Mouse (Mus musculus): ENCODE measurements around the gene Arel1. TPM values are rescaled to one million over a fixed set of nuclear protein-coding genes. Genes with fewer than 3 reads are reported as not detected.

Gene Arel1
- polyA plus RNA-seq, 1 experiment from 2014 or later, result 16.0 TPM

GRCm38 (mm10) chr12:84944150-84944812 is 26.4 kb downstream of the Arel1 start:
- H3K4me3 ChIP-seq, result no peak overlapping the region
- 84% methylated on average over 4 of the region's 4 CpGs for WGBS
- no peak overlapping the region for H3K27ac ChIP-seq (replicated peaks)
- no peaks in the 10 kb centered on the region for H3K9me3 ChIP-seq (replicated peaks)
- no peak for DNase-seq (ENCODE audit: low spot score)
- peaks cover 84% of the 10 kb centered on the region for H3K36me3 ChIP-seq
- no peaks in the 10 kb centered on the region for H3K4me1 ChIP-seq
- H3K27me3 ChIP-seq (ENCODE audit: low read depth, poor library complexity, severe bottlenecking), result no peaks in the 10 kb centered on the region

DNA sequence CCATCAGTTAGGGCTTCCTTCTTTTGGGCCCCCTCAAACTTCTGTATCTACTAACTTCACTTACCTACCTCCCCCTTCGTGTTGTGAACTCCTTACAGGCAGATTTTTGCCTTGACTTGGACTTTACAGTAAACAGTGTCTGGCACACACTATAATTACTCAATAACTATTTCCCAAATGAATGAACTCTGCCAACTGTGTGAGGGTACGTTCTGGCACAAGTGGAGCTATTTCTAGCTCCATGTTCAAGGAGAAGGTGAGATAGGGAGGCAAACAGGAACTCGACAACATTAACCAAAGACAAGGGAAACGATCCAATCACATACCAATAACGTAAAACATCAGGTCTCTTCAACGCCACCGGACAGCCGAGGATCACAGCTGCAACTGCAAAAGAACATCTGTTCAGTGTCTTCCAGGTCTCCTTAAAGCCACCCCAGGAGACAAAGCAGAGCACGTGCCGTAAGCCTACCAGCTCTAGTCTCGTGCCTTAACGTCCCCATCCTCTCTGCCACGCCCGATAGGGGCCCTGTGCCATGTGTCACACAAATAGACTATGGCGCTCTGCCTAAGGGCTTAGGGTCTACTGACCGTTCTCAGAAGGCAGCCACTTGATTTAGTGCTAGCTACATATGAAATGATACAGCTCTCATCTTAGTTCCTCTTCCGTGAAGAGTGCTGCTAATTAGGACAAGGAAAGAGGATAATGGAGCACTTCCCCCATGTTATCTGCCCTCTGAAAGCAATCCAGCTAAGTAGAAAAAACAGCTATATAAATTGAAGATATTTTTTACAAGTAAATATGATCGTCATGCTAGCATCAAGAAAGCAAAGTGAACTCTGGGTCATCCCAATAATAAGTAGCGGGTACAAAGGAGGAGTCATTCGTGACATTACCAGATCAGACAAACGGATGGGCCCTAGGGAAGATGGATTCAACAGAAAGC is 27.4 kb downstream of the Arel1 start:
- DNase-seq (ENCODE audit: low spot score), result no peak
- Histone ChIP-seq H3K9me3 (replicated peaks) (no peaks in the 10 kb centered on the region), H3K4me3 (no peak overlapping the region), H3K4me1 (no peaks in the 10 kb centered on the region), H3K27ac (replicated peaks) (no peak overlapping the region), H3K36me3 (peaks cover 87% of the 10 kb centered on the region), H3K27me3 (ENCODE audit: low read depth, poor library complexity, severe bottlenecking) (no peaks in the 10 kb centered on the region)
- 94% methylated on average over 21 of the region's 21 CpGs for WGBS

DNA sequence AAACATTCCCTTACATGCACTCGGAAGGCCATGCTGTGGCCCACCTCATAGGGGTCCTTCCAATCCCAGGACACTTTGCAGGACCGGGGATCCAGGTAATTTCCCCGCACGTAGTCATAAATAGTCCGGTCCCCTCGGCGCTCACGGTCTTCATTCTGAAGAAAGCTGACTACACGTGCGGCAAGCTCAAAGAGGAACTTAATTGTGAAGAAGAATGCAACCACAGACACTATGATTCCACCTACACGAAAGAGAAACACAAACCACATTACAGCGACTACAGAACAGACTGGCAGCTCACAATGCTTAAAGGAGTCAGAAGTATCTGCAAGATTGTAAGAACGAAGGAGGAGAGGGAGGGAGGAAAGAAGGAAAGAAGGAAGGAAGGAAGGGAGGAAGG is 29.0 kb downstream of the Arel1 start:
- Histone ChIP-seq H3K4me1 (no peaks in the 10 kb centered on the region), H3K36me3 (peaks cover 73% of the 10 kb centered on the region), H3K4me3 (no peak overlapping the region), H3K27me3 (ENCODE audit: low read depth, poor library complexity, severe bottlenecking) (no peaks in the 10 kb centered on the region), H3K9me3 (replicated peaks) (no peaks in the 10 kb centered on the region), H3K27ac (replicated peaks) (no peak overlapping the region)
- DNase-seq (ENCODE audit: low spot score), result no peak
- WGBS, result 94% methylated on average over 13 of the region's 13 CpGs

DNA sequence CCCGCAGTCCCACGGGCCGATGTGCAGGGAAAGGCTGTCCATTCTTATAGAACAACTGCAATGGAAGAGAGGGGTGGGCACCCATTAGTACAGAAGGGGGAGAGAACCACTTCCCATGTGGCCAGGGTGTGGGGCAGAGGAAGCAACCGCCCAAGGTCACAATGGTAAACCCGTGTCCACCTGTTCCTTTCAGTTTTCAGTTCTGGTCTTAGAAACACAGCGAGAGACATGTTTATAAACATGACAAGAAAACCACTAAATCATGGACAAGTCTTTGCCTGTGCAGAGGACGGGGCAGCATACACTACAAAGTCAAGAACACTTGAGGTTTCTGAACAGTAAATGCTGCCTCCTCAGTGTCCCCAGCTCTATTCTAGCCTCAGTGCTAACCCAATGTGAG is 30.4 kb downstream of the Arel1 start:
- H3K4me1 ChIP-seq, result no peaks in the 10 kb centered on the region
- peaks cover 68% of the 10 kb centered on the region for H3K36me3 ChIP-seq
- no peak overlapping the region for H3K27ac ChIP-seq (replicated peaks)

DNA sequence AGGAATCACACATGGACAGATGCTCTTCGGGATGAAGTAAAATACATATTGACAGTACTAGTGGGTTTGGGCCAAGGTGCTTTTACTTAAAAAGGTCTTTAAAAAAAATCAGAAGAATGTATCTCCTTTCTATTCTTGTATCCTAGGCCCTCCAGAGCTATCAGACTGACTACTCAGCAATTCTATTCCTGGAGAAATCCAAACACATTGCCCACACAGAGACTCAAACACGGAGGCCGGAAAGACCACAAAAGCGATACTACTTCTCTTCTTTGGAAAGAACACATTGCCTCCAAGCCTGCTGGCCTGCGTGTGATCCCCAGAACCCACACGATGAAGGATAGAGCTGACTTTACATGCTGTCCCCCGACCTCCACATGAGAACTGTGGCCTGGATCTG is 31.6 kb downstream of the Arel1 start:
- Histone ChIP-seq H3K4me1 (no peaks in the 10 kb centered on the region), H3K4me3 (no peak overlapping the region), H3K27ac (replicated peaks) (no peak overlapping the region), H3K9me3 (replicated peaks) (no peaks in the 10 kb centered on the region), H3K36me3 (peaks cover 69% of the 10 kb centered on the region), H3K27me3 (ENCODE audit: low read depth, poor library complexity, severe bottlenecking) (no peaks in the 10 kb centered on the region)
- no peak for DNase-seq (ENCODE audit: low spot score)
- WGBS, result 92% methylated on average over 7 of the region's 7 CpGs

More for the DNA sequence above, 30.4 kb downstream of the Arel1 start:
- 97% methylated on average over 7 of the region's 7 CpGs for WGBS
- Histone ChIP-seq H3K4me3 (no peak overlapping the region), H3K9me3 (replicated peaks) (no peaks in the 10 kb centered on the region), H3K27me3 (ENCODE audit: low read depth, poor library complexity, severe bottlenecking) (no peaks in the 10 kb centered on the region)
- DNase-seq (ENCODE audit: low spot score), result no peak

DNA sequence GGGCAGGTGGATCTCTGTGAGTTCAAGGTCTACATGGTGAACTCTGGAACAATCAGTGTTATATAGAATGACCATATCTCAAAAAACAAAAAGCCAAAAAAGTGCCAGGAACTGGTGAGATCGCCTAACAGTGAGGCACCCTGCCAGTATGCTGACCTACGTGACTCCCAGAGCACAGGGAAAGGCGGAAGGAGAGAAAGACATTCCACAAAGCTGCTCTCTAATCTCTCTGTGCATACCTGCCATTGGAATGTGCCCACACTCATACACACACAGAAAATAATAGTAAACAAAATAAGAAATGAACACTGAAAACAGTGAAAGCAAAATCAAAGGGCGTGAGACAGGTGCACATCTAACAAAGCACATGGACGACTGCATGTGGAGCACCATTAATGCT is 35.4 kb downstream of the Arel1 start:
- Histone ChIP-seq H3K36me3 (peaks cover 78% of the 10 kb centered on the region), H3K27ac (replicated peaks) (no peak overlapping the region), H3K4me3 (no peak overlapping the region), H3K27me3 (ENCODE audit: low read depth, poor library complexity, severe bottlenecking) (no peaks in the 10 kb centered on the region), H3K4me1 (no peaks in the 10 kb centered on the region), H3K9me3 (replicated peaks) (no peaks in the 10 kb centered on the region)
- DNase-seq (ENCODE audit: low spot score), result no peak
- WGBS, result 87% methylated on average over 5 of the region's 5 CpGs

DNA sequence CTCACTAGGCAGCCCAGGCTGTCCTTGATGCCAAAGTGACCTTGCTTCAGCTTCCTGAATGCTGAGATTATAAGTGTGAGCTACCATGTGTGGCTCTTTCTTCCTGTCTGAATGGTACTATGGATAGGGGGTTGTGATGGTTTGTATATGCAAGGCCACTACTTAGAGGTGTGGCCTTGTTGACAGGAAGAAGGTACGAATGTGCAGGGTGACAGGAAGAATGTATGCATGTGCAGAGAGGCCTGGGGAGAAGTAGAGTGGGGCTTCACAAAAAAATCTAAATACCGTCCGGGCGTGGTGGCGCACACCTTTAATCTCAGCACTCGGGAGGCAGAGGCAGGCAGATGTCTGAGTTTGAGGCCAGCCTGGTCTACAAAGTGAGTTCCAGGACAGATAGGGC is 38.5 kb downstream of the Arel1 start:
- Histone ChIP-seq H3K4me3 (no peak overlapping the region), H3K36me3 (peaks cover 86% of the 10 kb centered on the region), H3K27me3 (ENCODE audit: low read depth, poor library complexity, severe bottlenecking) (no peaks in the 10 kb centered on the region), H3K9me3 (replicated peaks) (no peaks in the 10 kb centered on the region), H3K27ac (replicated peaks) (no peak overlapping the region), H3K4me1 (no peaks in the 10 kb centered on the region)
- WGBS, result 97% methylated on average over 6 of the region's 6 CpGs
- DNase-seq (ENCODE audit: low spot score), result no peak

DNA sequence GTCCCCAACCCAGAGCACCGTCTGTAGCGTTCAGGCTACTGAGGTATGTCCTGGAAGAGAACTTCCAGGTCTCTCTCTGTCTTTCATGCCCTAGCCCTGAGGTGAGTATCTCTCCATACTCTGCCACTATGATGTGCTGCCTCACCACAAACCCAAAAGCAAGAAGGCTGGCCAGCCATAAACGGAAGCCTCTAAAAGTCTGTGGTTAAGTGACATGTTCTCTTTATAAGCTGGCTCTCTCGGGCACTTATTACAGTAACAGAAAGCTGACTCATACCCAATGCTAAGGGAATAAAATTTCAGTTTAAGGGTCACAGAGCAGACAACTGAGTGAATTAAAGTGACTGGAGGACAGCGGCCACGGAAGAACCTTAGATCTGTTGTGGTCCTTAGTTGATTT is 44.2 kb downstream of the Arel1 start:
- H3K36me3 ChIP-seq, result peaks cover 98% of the 10 kb centered on the region
- no peaks in the 10 kb centered on the region for H3K4me1 ChIP-seq
- WGBS, result 96% methylated on average over 6 of the region's 6 CpGs
- DNase-seq (ENCODE audit: low spot score), result no peak
- no peaks in the 10 kb centered on the region for H3K9me3 ChIP-seq (replicated peaks)
- no peaks in the 10 kb centered on the region for H3K27me3 ChIP-seq (ENCODE audit: low read depth, poor library complexity, severe bottlenecking)
- H3K27ac ChIP-seq (replicated peaks), result no peak overlapping the region
- no peak overlapping the region for H3K4me3 ChIP-seq

DNA sequence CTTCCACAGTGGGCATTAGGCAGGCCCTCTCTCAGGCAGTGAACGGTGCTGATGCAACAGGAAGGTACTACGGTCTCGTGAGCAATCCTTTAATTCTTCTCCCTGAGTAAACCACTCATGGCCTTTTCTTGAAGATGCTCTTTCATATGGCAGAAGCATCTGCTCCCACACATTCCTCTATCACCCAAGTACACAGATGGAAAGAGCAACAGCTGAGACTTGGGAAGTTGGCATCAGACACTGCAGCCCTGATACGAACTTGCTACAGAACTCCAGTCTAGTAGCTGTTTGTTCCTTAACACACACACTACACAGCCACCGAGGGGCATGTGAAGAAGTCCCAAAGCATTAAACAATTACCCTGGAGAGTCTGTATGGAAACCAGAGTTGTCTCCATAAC is 46.4 kb downstream of the Arel1 start:
- no peaks in the 10 kb centered on the region for H3K4me1 ChIP-seq
- DNase-seq (ENCODE audit: low spot score), result no peak
- WGBS, result 94% methylated on average over 5 of the region's 5 CpGs
- no peaks in the 10 kb centered on the region for H3K27me3 ChIP-seq (ENCODE audit: low read depth, poor library complexity, severe bottlenecking)
- H3K9me3 ChIP-seq (replicated peaks), result no peaks in the 10 kb centered on the region
- H3K36me3 ChIP-seq, result peaks cover 98% of the 10 kb centered on the region
- H3K4me3 ChIP-seq, result no peak overlapping the region
- no peak overlapping the region for H3K27ac ChIP-seq (replicated peaks)

- no peaks in the 10 kb centered on the region for H3K4me1 ChIP-seq
- no peak overlapping the region for H3K4me3 ChIP-seq
- no peak overlapping the region for H3K27ac ChIP-seq (replicated peaks)
- 85% methylated on average over 8 of the region's 8 CpGs for WGBS
- no peaks in the 10 kb centered on the region for H3K9me3 ChIP-seq (replicated peaks)
- peaks cover 92% of the 10 kb centered on the region for H3K36me3 ChIP-seq
- no peaks in the 10 kb centered on the region for H3K27me3 ChIP-seq (ENCODE audit: low read depth, poor library complexity, severe bottlenecking)
- DNase-seq (ENCODE audit: low spot score), result no peak
Observed at GRCm38 (mm10) chr12:84921881-84922419, 48.8 kb downstream of the Arel1 start.

- 88% methylated on average over 6 of the region's 6 CpGs for WGBS
- Histone ChIP-seq H3K27ac (replicated peaks) (no peak overlapping the region), H3K36me3 (peaks cover 65% of the 10 kb centered on the region), H3K27me3 (ENCODE audit: low read depth, poor library complexity, severe bottlenecking) (no peaks in the 10 kb centered on the region), H3K4me3 (no peak overlapping the region), H3K9me3 (replicated peaks) (no peaks in the 10 kb centered on the region), H3K4me1 (no peaks in the 10 kb centered on the region)
- DNase-seq (ENCODE audit: low spot score), result no peak
Observed at GRCm38 (mm10) chr12:84918809-84919208, 51.9 kb downstream of the Arel1 start.

DNA sequence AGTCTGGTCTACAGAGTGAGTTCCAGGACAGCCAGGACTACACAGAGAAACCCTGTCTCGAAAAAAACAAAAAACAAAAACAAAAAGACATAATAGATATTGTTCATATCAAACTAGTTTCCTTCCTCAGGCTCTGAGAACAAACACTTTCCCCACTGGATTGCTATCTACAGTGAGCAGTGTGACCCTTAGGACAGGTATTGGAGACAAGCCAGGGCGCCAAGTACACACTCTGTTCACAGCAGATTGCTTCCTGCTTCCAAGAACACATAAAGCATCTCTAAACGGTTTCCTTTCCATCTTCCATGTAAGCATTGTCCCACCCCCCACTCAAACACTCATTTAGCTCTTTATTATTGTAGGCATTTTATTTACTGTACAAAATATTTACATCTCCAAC is 52.9 kb downstream of the Arel1 start:
- Histone ChIP-seq H3K4me1 (no peaks in the 10 kb centered on the region), H3K4me3 (no peak overlapping the region), H3K27me3 (ENCODE audit: low read depth, poor library complexity, severe bottlenecking) (no peaks in the 10 kb centered on the region), H3K36me3 (peaks cover 55% of the 10 kb centered on the region), H3K27ac (replicated peaks) (no peak overlapping the region), H3K9me3 (replicated peaks) (no peaks in the 10 kb centered on the region)
- WGBS, result 77% methylated on average over 3 of the region's 3 CpGs
- DNase-seq (ENCODE audit: low spot score), result no peak

DNA sequence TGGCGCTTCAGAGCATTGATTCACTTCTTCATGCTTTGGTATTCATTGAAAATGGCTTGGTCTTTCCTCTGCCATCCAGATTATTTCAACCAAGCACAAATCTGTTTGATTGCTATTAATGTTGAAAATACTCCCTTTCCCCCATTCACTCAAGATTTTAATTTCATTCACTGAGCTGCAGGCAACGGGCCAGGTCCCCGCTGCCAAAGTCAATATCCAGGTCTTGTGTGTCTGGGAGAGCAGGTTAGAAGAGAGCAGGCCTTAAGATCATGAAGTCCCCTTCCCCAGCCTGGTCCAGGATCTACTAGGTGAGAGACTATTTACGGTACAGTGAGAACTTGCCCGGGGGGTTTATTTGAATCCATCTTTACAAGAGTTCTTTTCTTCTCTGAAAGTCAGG is 55.7 kb downstream of the Arel1 start:
- Histone ChIP-seq H3K27ac (replicated peaks) (no peak overlapping the region), H3K4me3 (no peak overlapping the region), H3K36me3 (peaks cover 27% of the 10 kb centered on the region), H3K4me1 (peaks cover 7% of the 10 kb centered on the region; the same call in 1 of the 2 replicates), H3K9me3 (replicated peaks) (no peaks in the 10 kb centered on the region), H3K27me3 (ENCODE audit: low read depth, poor library complexity, severe bottlenecking) (no peaks in the 10 kb centered on the region)
- 94% methylated on average over 5 of the region's 5 CpGs for WGBS
- no peak for DNase-seq (ENCODE audit: low spot score)
